Mouse (Mus musculus) limb, embryonic 14.5 days (tissue): ENCODE data around the gene Itgal. TPM values are rescaled to one million over a fixed set of nuclear protein-coding genes. Genes with fewer than 3 reads are reported as not detected.

Experiments used
- ATAC-seq: fragments of 200-750 bp; cut with Nextera tagmentation; 2 replicates; pipeline ENCODE4 v1.8.0; 2017; ENCODE audit warnings: low read depth, moderate number of reproducible peaks, moderate TSS enrichment; ENCODE audit not compliant: low FRiP score
- DNase-seq: peaks from one replicate; pipeline ENCODE4 v3.0.0-alpha.2; 2015; ENCODE audit warnings: low spot score
- H3K27ac ChIP-seq: fragments of 300-500 bp; sonication (generic); replicated peaks from 2 replicates; pipeline ENCODE4 v1.5.1; 2014; ENCODE audit warnings: low read depth, mild to moderate bottlenecking, low read length, moderate library complexity, mixed read lengths
- H3K27me3 ChIP-seq: fragments of 300-500 bp; sonication (generic); 2 replicates; pipeline ENCODE4 v1.6.1; 2014; ENCODE audit warnings: low read length, mixed read lengths; ENCODE audit not compliant: control insufficient read depth, insufficient read depth
- H3K36me3 ChIP-seq: fragments of 300-500 bp; sonication (generic); 2 replicates; pipeline ENCODE4 v1.6.1; 2014; ENCODE audit warnings: mild to moderate bottlenecking, low read length, moderate library complexity, mixed read lengths; ENCODE audit not compliant: control insufficient read depth, insufficient read depth
- H3K4me1 ChIP-seq: fragments of 300-500 bp; sonication (generic); 2 replicates; pipeline ENCODE4 v1.6.1; 2014; ENCODE audit warnings: antibody characterized with exemption, low read length, mixed read lengths; ENCODE audit not compliant: control insufficient read depth, insufficient read depth
- H3K4me2 ChIP-seq: fragments of 300-500 bp; sonication (generic); replicated peaks from 2 replicates; pipeline ENCODE4 v1.6.1; 2014; ENCODE audit warnings: low read depth, mild to moderate bottlenecking, low read length, moderate library complexity; ENCODE audit not compliant: severe bottlenecking
- H3K4me3 ChIP-seq: fragments of 300-500 bp; sonication (generic); replicated peaks from 2 replicates; pipeline ENCODE4 v1.5.1; 2014; ENCODE audit warnings: low read length
- H3K9ac ChIP-seq: fragments of 300-500 bp; sonication (generic); 2 replicates; pipeline ENCODE4 v1.6.1; 2014; ENCODE audit warnings: mild to moderate bottlenecking, low read depth, low read length, moderate library complexity; ENCODE audit not compliant: severe bottlenecking
- H3K9me3 ChIP-seq: fragments of 300-500 bp; sonication (generic); 2 replicates; pipeline ENCODE4 v1.6.1; 2016; ENCODE audit warnings: low read length; ENCODE audit not compliant: control insufficient read depth
- POLR2A ChIP-seq: fragments of 200-500 bp; IDR thresholded peaks from 2 replicates; pipeline ENCODE4 v1.8.0; 2012; ENCODE audit warnings: inconsistent platforms, mild to moderate bottlenecking, moderate library complexity, borderline replicate concordance; ENCODE audit not compliant: insufficient read depth, insufficient read length; ENCODE audit errors: extremely low read depth
- WGBS: fragments of 180-500 bp; shearing (Covaris S2); extraction: QIAGEN DNeasy Blood & Tissue Kit; methylation state at CpG from one replicate; pipeline ENCODE4 v1.1.7; 2014; 5-methylcytosine and 5-hydroxymethylcytosine counted together
- polyA plus RNA-seq, 2 experiments: library from polyadenylated mRNA; depleted of rRNA in 1 of 2; stranded (reverse) in 1 of 2; unstranded in 1 of 2; fragments of >200 nt; fragmentation: Nextera tagmentation in 1 of 2; extraction: Ambion mirVana in 1 of 2; gene quantifications; 2 replicates each; pipeline versions ENCODE4 v1.2.1 to v1.2.3; 2012 to 2014

Itgal gene
- polyA plus RNA-seq, 2 experiments = 1.2 to 1.5 TPM

- Histone ChIP-seq H3K9me3 (no peaks in the 10 kb centered on the region), H3K36me3 (no peaks in the 10 kb centered on the region), H3K4me1 (no peaks in the 10 kb centered on the region), H3K4me2 (no peak overlapping the region), H3K4me3 (no peak overlapping the region), H3K9ac (no peak overlapping the region), H3K27me3 (no peaks in the 10 kb centered on the region), H3K27ac (no peak overlapping the region)
- no peak for TF ChIP-seq POLR2A
- WGBS = 61% methylated on average over 3 of the region's 3 CpGs
- DNase-seq (no peak), ATAC-seq (no peak)
Measured at GRCm38 (mm10) chr7:127280092-127280491, 16.0 kb upstream of the Itgal start.

DNA sequence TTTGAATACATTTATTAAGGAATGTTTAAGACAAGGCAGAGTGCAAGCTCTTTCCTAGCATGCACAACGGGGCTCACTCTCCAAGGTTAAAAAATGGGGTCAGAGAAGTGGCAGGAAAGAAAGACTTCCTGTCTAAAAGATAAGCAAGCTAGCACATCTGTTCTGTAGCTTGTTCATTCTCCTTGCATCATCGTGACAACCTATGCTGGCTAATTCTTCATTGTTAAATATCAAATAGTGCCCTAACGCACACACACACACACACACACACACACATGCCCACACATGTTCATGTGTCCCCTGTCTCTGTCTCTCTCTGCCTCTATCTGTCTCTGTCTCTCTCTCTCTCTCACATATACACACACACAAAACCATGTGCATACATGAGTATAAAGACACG, 14.9 kb upstream of the Itgal start:
- ATAC-seq = no peak
- H3K4me3 ChIP-seq = no peak overlapping the region
- 71% methylated on average over 4 of the region's 4 CpGs for WGBS

DNA sequence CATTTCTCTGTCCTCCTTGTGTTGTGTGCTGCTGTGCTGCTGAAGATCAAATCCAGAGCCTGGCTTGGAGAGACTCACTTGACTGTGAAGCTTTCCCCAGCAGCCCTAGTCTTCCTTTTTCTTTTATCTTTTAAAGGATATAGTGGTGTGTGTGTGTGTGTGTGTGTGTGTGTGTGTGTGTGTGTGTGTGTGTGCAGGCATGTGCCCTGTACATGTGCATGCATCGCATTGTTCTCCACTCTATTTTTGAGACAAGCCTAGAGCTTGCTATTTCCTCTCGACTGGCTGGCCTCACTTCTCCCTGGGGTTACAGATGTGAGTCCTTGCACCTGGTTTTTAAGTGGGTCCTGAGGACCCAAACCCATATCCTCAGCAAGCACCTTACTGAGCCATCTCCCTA, 13.9 kb upstream of the Itgal start:
- peaks cover 4% of the 10 kb centered on the region; the same call in 1 of the 2 replicates for H3K9me3 ChIP-seq
- no peaks in the 10 kb centered on the region for H3K36me3 ChIP-seq
- no peaks in the 10 kb centered on the region for H3K27me3 ChIP-seq
- TF ChIP-seq POLR2A = no peak
- H3K9ac ChIP-seq = no peak overlapping the region
- DNase-seq (no peak), ATAC-seq (no peak)
- 81% methylated on average over 2 of the region's 2 CpGs for WGBS
- H3K4me3 ChIP-seq = no peak overlapping the region
- no peak overlapping the region for H3K4me2 ChIP-seq
- H3K27ac ChIP-seq = no peak overlapping the region
- no peaks in the 10 kb centered on the region for H3K4me1 ChIP-seq

More for the DNA sequence above, 14.9 kb upstream of the Itgal start:
- H3K9ac ChIP-seq = no peak overlapping the region
- no peaks in the 10 kb centered on the region for H3K36me3 ChIP-seq
- no peaks in the 10 kb centered on the region for H3K4me1 ChIP-seq
- no peaks in the 10 kb centered on the region for H3K9me3 ChIP-seq
- DNase-seq = no peak
- TF ChIP-seq POLR2A = no peak
- H3K27me3 ChIP-seq = no peaks in the 10 kb centered on the region
- no peak overlapping the region for H3K27ac ChIP-seq
- no peak overlapping the region for H3K4me2 ChIP-seq

DNA sequence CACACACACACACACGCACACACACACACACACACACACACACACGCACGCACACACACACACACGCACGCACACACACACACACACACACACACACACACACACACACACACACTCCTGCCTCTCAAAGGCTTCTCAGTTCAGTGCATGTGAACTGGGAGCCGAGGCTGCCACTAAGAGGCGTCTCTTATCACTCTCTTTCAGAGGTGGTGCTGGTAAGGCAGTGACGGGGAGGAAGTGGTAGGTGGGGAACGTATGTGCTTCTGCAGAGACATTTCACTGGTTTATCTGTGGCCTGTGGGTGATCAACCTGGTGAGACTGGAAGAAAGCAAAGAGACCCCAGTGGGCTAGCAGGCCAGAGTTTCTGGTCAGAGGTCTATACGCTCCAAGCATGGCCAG, 10.9 kb upstream of the Itgal start:
- TF ChIP-seq POLR2A = no peak
- DNase-seq = no peak
- Histone ChIP-seq H3K4me1 (no peaks in the 10 kb centered on the region), H3K9me3 (peaks cover 15% of the 10 kb centered on the region), H3K4me2 (no peak overlapping the region), H3K27ac (no peak overlapping the region), H3K36me3 (no peaks in the 10 kb centered on the region), H3K4me3 (no peak overlapping the region), H3K27me3 (no peaks in the 10 kb centered on the region), H3K9ac (no peak overlapping the region)
- 79% methylated on average over 6 of the region's 10 CpGs for WGBS
- no peak for ATAC-seq

DNA sequence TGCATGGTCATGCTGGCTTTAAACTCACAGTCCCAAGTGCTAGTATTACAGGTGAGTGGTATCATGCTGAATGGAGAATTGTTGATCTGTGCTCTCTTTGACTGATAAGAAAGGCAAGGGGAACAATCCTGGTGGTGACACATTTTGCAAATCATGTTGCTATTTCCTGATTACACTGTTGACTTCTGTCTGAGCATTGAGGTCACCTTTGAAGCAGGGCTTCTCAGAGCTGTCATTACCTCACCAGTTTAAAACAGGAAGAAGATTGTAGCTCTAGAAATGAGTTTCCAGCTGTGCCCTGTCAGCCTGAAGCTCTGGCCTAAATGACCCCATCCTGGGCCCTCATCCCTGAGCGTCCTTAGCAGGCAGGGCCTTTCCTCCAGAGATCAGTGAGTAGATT, 8.1 kb upstream of the Itgal start:
- DNase-seq (no peak), ATAC-seq (no peak)
- no peak for TF ChIP-seq POLR2A
- Histone ChIP-seq H3K4me1 (no peaks in the 10 kb centered on the region), H3K4me3 (no peak overlapping the region), H3K36me3 (no peaks in the 10 kb centered on the region), H3K27ac (no peak overlapping the region), H3K9me3 (peaks cover 15% of the 10 kb centered on the region), H3K9ac (no peak overlapping the region), H3K4me2 (no peak overlapping the region), H3K27me3 (no peaks in the 10 kb centered on the region)
- 56% methylated on average over 1 of the region's 1 CpGs for WGBS

- H3K9me3 ChIP-seq = peaks cover 15% of the 10 kb centered on the region
- H3K4me2 ChIP-seq = no peak overlapping the region
- H3K4me3 ChIP-seq = no peak overlapping the region
- ATAC-seq (no peak), DNase-seq (no peak)
- 83% methylated on average over 2 of the region's 2 CpGs for WGBS
- H3K9ac ChIP-seq = no peak overlapping the region
- no peaks in the 10 kb centered on the region for H3K36me3 ChIP-seq
- no peaks in the 10 kb centered on the region for H3K4me1 ChIP-seq
- H3K27ac ChIP-seq = no peak overlapping the region
- TF ChIP-seq POLR2A = no peak
- H3K27me3 ChIP-seq = no peaks in the 10 kb centered on the region
Measured at GRCm38 (mm10) chr7:127289306-127289705, 6.8 kb upstream of the Itgal start.
